27 mouse cellular contexts compared by ENCODE assay signal in the genomic region with DNA sequence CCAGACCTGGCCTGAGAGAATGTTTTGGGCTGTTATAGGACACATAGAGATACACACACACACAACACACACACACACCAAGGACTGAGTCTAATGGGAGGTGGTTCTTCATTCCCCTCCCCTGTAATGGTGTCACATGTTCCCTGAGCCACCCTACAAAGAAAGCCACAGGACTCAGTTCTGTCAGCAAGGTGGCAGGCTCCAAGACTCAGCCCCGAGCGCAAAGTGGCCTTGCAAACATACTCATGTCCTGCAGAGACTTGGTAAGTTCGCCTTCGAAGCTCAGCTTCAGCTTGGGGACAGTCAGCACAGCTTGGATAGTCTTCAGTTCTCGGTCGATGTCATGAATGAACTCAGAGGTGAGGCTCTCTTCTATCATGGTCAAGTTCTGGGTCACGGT. TPM values are rescaled to one million over a fixed set of nuclear protein-coding genes. Genes with fewer than 3 reads are reported as not detected.
A peak's percentile ranks its signal among the peaks of the same experiment; 100 is the strongest.
DNase-seq lines count a peak whose midpoint lies in the region; ATAC-seq and TF ChIP-seq lines count a peak whose summit lies in the region.
"Had no signal": no experiment of that assay in that cellular context is flagged by ENCODE, and none has a peak within 500 bp of the region (broad histone marks: within the 10 kb centered on the region; RNA-seq: fewer than 3 reads in every experiment).

No protein-coding gene starts in this region.

- H3K9me3 ChIP-seq in kidney, postnatal 0 days (replicated peaks; ENCODE audit: low read length) = no peaks in the 10 kb centered on the region
- H3K9me3 ChIP-seq in limb, embryonic 10.5 days (replicated peaks) = no peaks in the 10 kb centered on the region
- H3K9me3 ChIP-seq: embryonic facial prominence, embryonic 12.5 days; forebrain, embryonic 12.5 days; hindbrain, embryonic 10.5 days; limb, embryonic 12.5 days; lung, embryonic 15.5 days; midbrain, embryonic 15.5 days; stomach, embryonic 15.5 days had no signal

- no peak overlapping the region for H3K4me3 ChIP-seq in kidney, postnatal 0 days (replicated peaks; ENCODE audit: low read depth, low read length)
- no peak overlapping the region for H3K4me3 ChIP-seq in limb, embryonic 10.5 days
- H3K4me3 ChIP-seq: embryonic facial prominence, embryonic 12.5 days; forebrain, embryonic 12.5 days; hindbrain, embryonic 10.5 days; layer of hippocampus, adult 2 months; limb, embryonic 12.5 days; lung, embryonic 15.5 days; midbrain, embryonic 15.5 days; stomach, embryonic 15.5 days had no signal

- no peak overlapping the region for H3K9ac ChIP-seq in kidney, postnatal 0 days (ENCODE audit: low read depth, low read length)
- H3K9ac ChIP-seq: embryonic facial prominence, embryonic 12.5 days; forebrain, embryonic 12.5 days; limb, embryonic 12.5 days; liver, embryonic 14.5 days; lung, embryonic 15.5 days; midbrain, embryonic 15.5 days; stomach, embryonic 15.5 days had no signal

- WGBS in kidney, postnatal 0 days = 88% methylated on average over 7 of the region's 7 CpGs
- WGBS in limb, embryonic 10.5 days = 86% methylated on average over 7 of the region's 7 CpGs

- no peaks in the 10 kb centered on the region for H3K27me3 ChIP-seq in kidney, postnatal 0 days (ENCODE audit: insufficient read depth, low read length)
- no peaks in the 10 kb centered on the region for H3K27me3 ChIP-seq in limb, embryonic 10.5 days (ENCODE audit: low read depth, poor library complexity, severe bottlenecking)
- H3K27me3 ChIP-seq: embryonic facial prominence, embryonic 12.5 days; forebrain, embryonic 12.5 days; limb, embryonic 12.5 days; lung, embryonic 15.5 days; midbrain, embryonic 15.5 days; Patski; stomach, embryonic 15.5 days had no signal

- no peak for ATAC-seq in kidney, postnatal 0 days (replicated peaks; ENCODE audit: low FRiP score, low read depth)
- ATAC-seq: hindbrain, embryonic 16.5 days; intestine, embryonic 16.5 days; midbrain, embryonic 15.5 days had no signal

- no peaks in the 10 kb centered on the region for H3K36me3 ChIP-seq in kidney, postnatal 0 days (ENCODE audit: insufficient read depth, low read length)
- H3K36me3 ChIP-seq in limb, embryonic 10.5 days = peaks cover 75% of the 10 kb centered on the region
- H3K36me3 ChIP-seq: forebrain, embryonic 12.5 days; lung, embryonic 15.5 days; midbrain, embryonic 15.5 days; stomach, embryonic 15.5 days had no signal

- intact Hi-C loops in gastrocnemius, postnatal 14 days (cut with DNase I; ENCODE audit: low total_unique reads) = no loop called here

- H3K4me1 ChIP-seq in kidney, postnatal 0 days (replicated peaks; ENCODE audit: insufficient read depth, low read length) = 0 out of 2 replicates have a peak, but pooled peaks cover 3% of the 10 kb centered on the region
- no peaks in the 10 kb centered on the region for H3K4me1 ChIP-seq in limb, embryonic 10.5 days
- H3K4me1 ChIP-seq: embryonic facial prominence, embryonic 12.5 days; forebrain, embryonic 12.5 days; limb, embryonic 12.5 days; midbrain, embryonic 15.5 days; stomach, embryonic 15.5 days had no signal

- H3K4me2 ChIP-seq in kidney, postnatal 0 days (ENCODE audit: low read length) = no peak overlapping the region
- H3K4me2 ChIP-seq: embryonic facial prominence, embryonic 12.5 days; forebrain, embryonic 12.5 days; heart, embryonic 11.5 days; limb, embryonic 12.5 days; lung, embryonic 15.5 days; midbrain, embryonic 15.5 days; stomach, embryonic 15.5 days had no signal

- no peak for DNase-seq in kidney, postnatal 0 days (ENCODE audit: low spot score)
- no peak for DNase-seq in kidney, adult 8-10 months
- peak; percentile 16 for DNase-seq in T-cell, adult 2 months (ENCODE audit: low spot score)
- DNase-seq in naive thymus-derived CD4-positive, alpha-beta T cell, adult 2 months (ENCODE audit: low read depth) = peak; percentile 33
- DNase-seq in thymus, postnatal 36 days = peak; percentile 30 to 43
- DNase-seq in limb, embryonic 10.5 days (ENCODE audit: low spot score) = no peak
- DNase-seq in gastrocnemius, postnatal 14 days = no peak
- DNase-seq: adrenal gland, adult 2 months; cerebellum, adult 11 months; cerebellum, postnatal 14 days had no signal

- TF ChIP-seq CTCF in kidney, postnatal 0 days (IDR thresholded peaks at IDR 0.05; ENCODE audit: low read depth) = no peak

- peak overlapping the region; percentile 82 for H3K27ac ChIP-seq in kidney, postnatal 0 days
- H3K27ac ChIP-seq in limb, embryonic 10.5 days = no peak overlapping the region
- H3K27ac ChIP-seq: embryonic facial prominence, embryonic 12.5 days; forebrain, embryonic 12.5 days; hindbrain, embryonic 10.5 days; layer of hippocampus, adult 2 months; limb, embryonic 12.5 days; liver, embryonic 14.5 days; lung, embryonic 15.5 days; macrophage; midbrain, embryonic 15.5 days; stomach, embryonic 15.5 days had no signal

RNA-seq across cellular contexts. Expression of gene Serpinf1, which starts 11.9 kb away (rescaled TPM):
- 90.9 and 98.4 TPM in 2 replicates for polyA plus RNA-seq in kidney, postnatal 0 days (2015; fragmentation: Nextera tagmentation; extraction: Ambion mirVana)
- polyA plus RNA-seq in limb, embryonic 10.5 days (2016; fragmentation: Nextera tagmentation; extraction: Ambion mirVana) = 214 and 217 TPM in 2 replicates
- 100 to 1,000 TPM; 128 to 156 TPM for total RNA-seq in gastrocnemius, postnatal 14 days (2021)
- total RNA-seq: neutrophil, adult 5-6 weeks had no signal

RNA-seq across cellular contexts. Expression of gene Serpinf2, which starts 28.8 kb away (rescaled TPM):
- polyA plus RNA-seq in kidney, postnatal 0 days (2015; fragmentation: Nextera tagmentation; extraction: Ambion mirVana) = 45.2 and 57.0 TPM in 2 replicates
- 0.36 TPM in 1 of 2 replicates, not detected in the other for polyA plus RNA-seq in limb, embryonic 10.5 days (2016; fragmentation: Nextera tagmentation; extraction: Ambion mirVana)
- not detected for total RNA-seq in gastrocnemius, postnatal 14 days (2021)
- total RNA-seq: left cerebral cortex, postnatal 10 days had no signal
- polyA plus RNA-seq: forebrain, embryonic 12.5 days; heart, postnatal 0 days; hindbrain, embryonic 10.5 days; macrophage; midbrain, embryonic 15.5 days had no signal

RNA-seq across cellular contexts. Expression of gene Wdr81, which starts 43.9 kb away (rescaled TPM):
- 4.9 and 5.3 TPM in 2 replicates for polyA plus RNA-seq in kidney, postnatal 0 days (2015; fragmentation: Nextera tagmentation; extraction: Ambion mirVana)
- 5.6 and 6.6 TPM in 2 replicates for polyA plus RNA-seq in limb, embryonic 10.5 days (2016; fragmentation: Nextera tagmentation; extraction: Ambion mirVana)
- 1 to 10 TPM; 6.0 TPM for total RNA-seq in gastrocnemius, postnatal 14 days (2021)

RNA-seq across cellular contexts. Expression of gene Tlcd2, which starts 50.9 kb away (rescaled TPM):
- polyA plus RNA-seq in kidney, postnatal 0 days (2015; fragmentation: Nextera tagmentation; extraction: Ambion mirVana) = 9.3 and 11.8 TPM in 2 replicates
- 9.2 and 9.8 TPM in 2 replicates for polyA plus RNA-seq in limb, embryonic 10.5 days (2016; fragmentation: Nextera tagmentation; extraction: Ambion mirVana)
- 10 to 100 TPM; 17.3 to 23.0 TPM for total RNA-seq in gastrocnemius, postnatal 14 days (2021)

Comparison
In these comparisons a context has a peak if more than half of its experiments do, and no peak if none do; other contexts are left out.
1. DNase-seq: peak in T-cell, adult 2 months (single experiment), naive thymus-derived CD4-positive, alpha-beta T cell, adult 2 months (single experiment) and thymus, postnatal 36 days (2 of 2); none in kidney, postnatal 0 days (single experiment), kidney, adult 8-10 months (0 of 2), limb, embryonic 10.5 days (single experiment) and gastrocnemius, postnatal 14 days (single experiment).
2. RNA of gene Serpinf2, which starts 28.8 kb away (polyA plus RNA-seq): 45.2 to 57.0 TPM in kidney, postnatal 0 days; 0.36 TPM in limb, embryonic 10.5 days; every median in the first group is over 10 times any median in the second.